Mouse (Mus musculus) forebrain, embryonic 13.5 days (tissue): ENCODE measurements at regions not wholly inside any gene's neighbourhood (a gene's known extent, or its start where the extent isn't known, plus 50 kb on each side); places are given as distances from the start of the nearest gene placed in this dataset.
A peak's percentile ranks its signal among the peaks of the same experiment; 100 is the strongest.

ENCODE experiments used
- ATAC-seq: fragments of 200-750 bp; cut with Nextera tagmentation; 2 replicates; pipeline ENCODE4 v1.8.0; 2017
- H3K27ac ChIP-seq: fragments of 300-500 bp; sonication (generic); 2 replicates; pipeline ENCODE4 v1.5.1; 2015; ENCODE audit warnings: inconsistent platforms, mild to moderate bottlenecking, moderate library complexity
- H3K27me3 ChIP-seq: fragments of 300-500 bp; sonication (generic); 2 replicates; pipeline ENCODE4 v1.6.1; 2015; ENCODE audit warnings: mild to moderate bottlenecking, inconsistent platforms
- H3K36me3 ChIP-seq: fragments of 300-500 bp; sonication (generic); 2 replicates; pipeline ENCODE4 v1.6.1; 2015; ENCODE audit warnings: mild to moderate bottlenecking, inconsistent platforms; ENCODE audit not compliant: poor library complexity, severe bottlenecking
- H3K4me1 ChIP-seq: fragments of 300-500 bp; sonication (generic); 2 replicates; pipeline ENCODE4 v1.6.1; 2015; ENCODE audit warnings: inconsistent platforms
- H3K4me2 ChIP-seq: fragments of 300-500 bp; sonication (generic); 2 replicates; pipeline ENCODE4 v1.6.1; 2015; ENCODE audit warnings: inconsistent platforms, mild to moderate bottlenecking, moderate library complexity
- H3K4me3 ChIP-seq: fragments of 300-500 bp; sonication (generic); 2 replicates; pipeline ENCODE4 v1.5.1; 2015; ENCODE audit warnings: mild to moderate bottlenecking, inconsistent platforms
- H3K9ac ChIP-seq: fragments of 300-500 bp; sonication (generic); 2 replicates; pipeline ENCODE4 v1.6.1; 2015; ENCODE audit warnings: mild to moderate bottlenecking, inconsistent platforms
- H3K9me3 ChIP-seq: fragments of 300-500 bp; sonication (generic); replicated peaks from 2 replicates; pipeline ENCODE4 v1.6.1; 2016; ENCODE audit warnings: inconsistent platforms
- WGBS: fragments of 180-500 bp; shearing (Covaris S2); methylation state at CpG from one replicate; pipeline ENCODE4 v1.1.7; 2015; 5-methylcytosine and 5-hydroxymethylcytosine counted together

DNA sequence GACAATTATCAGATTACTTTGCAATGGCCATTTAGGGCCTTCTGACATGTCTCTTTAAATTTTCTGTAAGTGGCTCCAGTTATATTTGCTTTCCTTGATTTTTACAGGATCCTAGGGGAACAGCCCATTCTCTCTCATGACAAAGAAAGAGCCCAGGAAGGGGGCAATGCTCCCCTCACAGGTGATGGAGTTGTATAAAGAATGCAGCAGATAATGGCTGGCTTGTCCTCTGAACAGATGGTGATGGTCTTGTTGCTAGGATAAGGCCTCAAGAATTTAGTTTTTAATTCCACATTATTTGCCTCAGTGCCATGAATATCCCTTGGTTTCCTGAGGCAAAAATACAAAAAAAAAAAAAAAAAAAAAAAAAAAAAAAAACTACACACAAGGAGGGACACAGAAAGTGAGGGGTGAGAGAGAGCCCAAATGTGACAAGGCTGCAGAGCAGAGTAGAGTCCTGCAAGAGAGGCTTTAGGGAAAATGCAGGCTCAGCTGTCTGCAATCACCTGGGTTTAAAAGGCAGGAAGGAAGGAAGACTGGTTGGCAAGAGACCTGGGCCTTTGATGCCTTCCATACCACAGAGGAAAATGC lies 272.8 kb upstream of the Zeb2 start:
- Histone ChIP-seq H3K9me3 (no peaks in the 10 kb centered on the region), H3K9ac (no peak overlapping the region), H3K4me2 (no peak overlapping the region), H3K27ac (no peak overlapping the region), H3K4me1 (0 out of 2 replicates have a peak, but pooled peaks cover 5% of the 10 kb centered on the region), H3K36me3 (no peaks in the 10 kb centered on the region), H3K4me3 (no peak overlapping the region), H3K27me3 (no peaks in the 10 kb centered on the region)
- no peak for ATAC-seq

- ATAC-seq, result no peak
- H3K4me3 ChIP-seq, result no peak overlapping the region
- H3K4me2 ChIP-seq, result no peak overlapping the region
- H3K9ac ChIP-seq, result no peak overlapping the region
- H3K27ac ChIP-seq, result no peak overlapping the region
- 95% methylated on average over 4 of the region's 4 CpGs for WGBS
- H3K4me1 ChIP-seq, result peaks cover 7% of the 10 kb centered on the region; the same call in 1 of the 2 replicates
- no peaks in the 10 kb centered on the region for H3K36me3 ChIP-seq
- H3K9me3 ChIP-seq, result no peaks in the 10 kb centered on the region
- no peaks in the 10 kb centered on the region for H3K27me3 ChIP-seq
These were observed 254.1 kb upstream of the Zeb2 start for GRCm38 (mm10) chr2:45371268-45371667.

DNA sequence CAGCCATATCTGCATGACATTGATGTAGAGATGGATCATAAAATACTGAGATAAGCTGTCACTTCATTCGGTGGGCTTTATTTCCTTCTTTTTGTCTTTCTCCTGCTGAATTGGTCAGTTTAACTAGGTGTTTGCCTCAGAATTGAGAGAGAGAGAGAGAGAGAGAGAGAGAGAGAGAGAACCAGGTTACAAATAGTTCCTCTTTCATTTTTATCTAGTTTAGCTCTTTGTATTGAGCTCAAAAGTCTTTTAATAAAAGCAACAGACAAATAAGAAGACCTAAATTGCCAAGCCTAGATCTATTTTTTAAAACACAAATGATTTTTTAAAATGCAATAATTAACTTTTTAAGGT lies 253.4 kb upstream of the Zeb2 start:
- H3K9ac ChIP-seq, result no peak overlapping the region
- no peak overlapping the region for H3K27ac ChIP-seq
- no peak overlapping the region for H3K4me2 ChIP-seq
- ATAC-seq, result no peak
- H3K4me1 ChIP-seq, result peaks cover 7% of the 10 kb centered on the region; the same call in 1 of the 2 replicates
- H3K27me3 ChIP-seq, result no peaks in the 10 kb centered on the region
- 84% methylated on average over 1 of the region's 1 CpGs for WGBS
- no peaks in the 10 kb centered on the region for H3K36me3 ChIP-seq
- H3K9me3 ChIP-seq, result no peaks in the 10 kb centered on the region
- H3K4me3 ChIP-seq, result no peak overlapping the region

DNA sequence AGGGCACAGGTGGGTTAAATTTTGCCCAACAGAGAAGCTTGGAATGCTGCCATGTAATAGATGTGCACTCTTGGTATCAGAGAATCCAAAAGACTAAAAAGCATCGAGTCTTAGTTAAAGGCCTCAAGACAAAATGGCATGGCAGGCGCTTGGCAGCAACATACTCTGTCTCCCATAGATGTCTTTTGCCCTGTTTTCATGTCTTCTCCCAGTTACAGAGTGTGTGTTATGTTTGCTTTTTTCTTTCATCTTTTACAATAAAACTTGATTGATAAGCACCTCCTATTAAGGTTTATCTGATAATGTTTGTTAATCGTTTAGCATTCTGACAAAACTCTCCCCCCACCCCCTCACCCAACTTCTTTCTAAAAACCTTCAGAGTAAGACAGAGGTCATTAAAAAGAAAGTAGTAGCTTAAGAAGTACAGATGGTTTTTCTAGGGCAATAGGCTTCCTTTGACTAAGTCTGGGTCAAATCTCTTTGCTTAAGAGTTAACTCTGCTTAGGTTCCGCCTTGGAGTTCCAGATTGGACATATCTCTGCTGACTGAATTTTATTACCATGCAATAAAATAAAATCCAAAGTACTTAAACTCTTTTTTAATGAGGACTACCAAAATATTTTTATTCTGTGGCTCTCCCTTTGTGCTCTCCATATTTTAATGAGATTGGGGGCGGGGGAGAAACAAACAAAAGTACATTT lies 252.9 kb upstream of the Zeb2 start:
- Histone ChIP-seq H3K4me2 (no peak overlapping the region), H3K9me3 (no peaks in the 10 kb centered on the region), H3K4me1 (peaks cover 7% of the 10 kb centered on the region; the same call in 1 of the 2 replicates), H3K9ac (no peak overlapping the region), H3K27ac (0 out of 2 replicates have a peak overlapping the region, but pooled peaks have one; percentile 0), H3K36me3 (no peaks in the 10 kb centered on the region), H3K4me3 (no peak overlapping the region), H3K27me3 (no peaks in the 10 kb centered on the region)
- no peak for ATAC-seq
- WGBS, result 83% methylated on average over 5 of the region's 5 CpGs

DNA sequence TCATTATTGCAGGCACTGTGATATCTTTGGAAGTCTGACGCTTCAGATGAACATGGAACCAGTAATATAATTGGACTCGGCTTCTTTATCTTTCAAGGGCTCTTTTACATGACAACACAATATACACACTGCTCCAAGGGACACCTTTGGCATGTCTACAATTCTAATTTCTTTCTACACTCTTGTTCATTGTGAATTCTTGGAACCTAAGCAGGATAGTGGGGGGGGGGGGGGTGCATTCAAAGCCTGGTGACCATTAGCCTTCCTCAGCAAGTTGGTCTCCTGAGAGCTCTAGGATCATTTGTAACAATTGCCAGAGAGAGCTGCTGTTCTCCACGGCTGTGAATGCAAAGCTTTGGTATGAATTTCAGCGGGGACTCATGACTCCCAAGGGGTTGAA lies 252.2 kb upstream of the Zeb2 start:
- Histone ChIP-seq H3K36me3 (no peaks in the 10 kb centered on the region), H3K4me2 (no peak overlapping the region), H3K4me3 (no peak overlapping the region), H3K9ac (no peak overlapping the region), H3K27ac (0 out of 2 replicates have a peak overlapping the region, but pooled peaks have one; percentile 0), H3K27me3 (no peaks in the 10 kb centered on the region), H3K9me3 (no peaks in the 10 kb centered on the region), H3K4me1 (peaks cover 7% of the 10 kb centered on the region; the same call in 1 of the 2 replicates)
- WGBS, result 55% methylated on average over 4 of the region's 4 CpGs
- ATAC-seq, result 0 out of 2 replicates have a peak, but pooled peaks have one; percentile 36

DNA sequence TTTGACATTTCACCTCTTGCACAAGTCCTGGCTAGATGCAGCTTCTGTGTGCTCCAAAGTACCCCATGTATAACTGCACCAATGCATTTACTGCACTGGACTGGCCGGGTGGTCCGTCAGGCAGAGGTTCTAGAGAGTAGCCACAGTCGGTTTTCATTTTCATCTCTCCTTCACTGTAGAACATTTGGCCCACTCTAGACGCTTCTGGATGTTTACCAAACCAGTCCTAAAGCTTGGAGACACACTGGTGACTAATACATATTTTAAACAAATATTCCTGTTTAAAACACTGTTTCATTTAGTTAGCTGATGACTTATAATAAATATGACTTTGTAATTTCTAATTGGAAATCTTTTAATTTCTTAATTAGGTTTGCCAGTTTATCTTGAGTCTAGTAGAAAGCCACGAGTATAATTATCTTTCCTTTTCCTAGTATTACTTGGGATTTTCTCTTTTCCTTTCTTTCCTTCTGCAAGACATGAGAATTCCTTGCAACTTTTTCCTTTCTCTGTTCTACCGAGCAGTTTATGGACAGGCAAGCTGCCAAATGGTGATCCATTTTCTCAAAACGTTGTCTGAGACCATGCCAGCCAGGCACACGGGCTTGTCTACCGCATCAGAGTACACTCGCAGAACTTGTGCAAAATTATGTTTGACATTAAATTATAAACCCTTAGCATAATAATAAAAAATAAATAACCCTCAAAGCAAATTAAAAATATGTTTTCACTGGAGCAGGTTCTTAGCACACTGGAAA lies 250.4 kb upstream of the Zeb2 start:
- Histone ChIP-seq H3K9me3 (no peaks in the 10 kb centered on the region), H3K27me3 (no peaks in the 10 kb centered on the region), H3K4me2 (no peak overlapping the region), H3K9ac (no peak overlapping the region), H3K36me3 (no peaks in the 10 kb centered on the region), H3K4me3 (no peak overlapping the region), H3K4me1 (peaks cover 7% of the 10 kb centered on the region; the same call in 1 of the 2 replicates), H3K27ac (no peak overlapping the region)
- ATAC-seq, result no peak
- WGBS, result 79% methylated on average over 10 of the region's 10 CpGs

DNA sequence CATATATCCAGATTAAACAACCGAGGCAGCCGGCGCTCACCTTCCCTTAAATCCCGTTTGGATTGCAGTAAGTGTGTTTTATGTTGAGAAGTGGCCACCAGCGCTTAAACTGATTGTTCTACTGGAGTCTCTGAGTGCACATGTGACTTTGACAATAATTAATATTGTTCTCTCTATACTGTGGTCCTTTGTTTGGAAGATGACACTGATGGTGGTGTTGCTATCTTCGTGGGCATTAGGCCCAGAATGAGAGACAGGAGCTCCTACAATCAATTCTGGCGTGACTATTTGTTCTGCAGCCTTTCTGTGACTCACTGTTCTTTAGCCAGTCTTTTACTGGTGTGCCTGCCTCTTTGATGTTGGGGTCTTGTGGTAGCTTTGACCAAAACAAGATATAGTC lies 240.1 kb upstream of the Zeb2 start:
- no peaks in the 10 kb centered on the region for H3K9me3 ChIP-seq
- peak overlapping the region; percentile 46 for H3K4me2 ChIP-seq
- peak; percentile 8; the same call in 1 of the 2 replicates for ATAC-seq
- no peak overlapping the region for H3K27ac ChIP-seq
- peaks cover 20% of the 10 kb centered on the region for H3K4me1 ChIP-seq
- no peaks in the 10 kb centered on the region for H3K27me3 ChIP-seq
- H3K4me3 ChIP-seq, result no peak overlapping the region
- 28% methylated on average over 7 of the region's 7 CpGs for WGBS
- H3K9ac ChIP-seq, result no peak overlapping the region
- H3K36me3 ChIP-seq, result no peaks in the 10 kb centered on the region

- Histone ChIP-seq H3K9me3 (no peaks in the 10 kb centered on the region), H3K4me3 (no peak overlapping the region), H3K4me1 (peaks cover 20% of the 10 kb centered on the region), H3K27ac (no peak overlapping the region), H3K36me3 (no peaks in the 10 kb centered on the region), H3K27me3 (no peaks in the 10 kb centered on the region), H3K9ac (no peak overlapping the region), H3K4me2 (peak overlapping the region; percentile 46)
- 14% methylated on average over 8 of the region's 8 CpGs for WGBS
- peak; percentile 89 for ATAC-seq
These were observed 239.5 kb upstream of the Zeb2 start for GRCm38 (mm10) chr2:45356558-45357170.

GRCm38 (mm10) chr2:45356021-45356420 lies 238.8 kb upstream of the Zeb2 start:
- H3K4me1 ChIP-seq, result peaks cover 20% of the 10 kb centered on the region
- 37% methylated on average over 12 of the region's 12 CpGs for WGBS
- H3K36me3 ChIP-seq, result no peaks in the 10 kb centered on the region
- H3K27ac ChIP-seq, result no peak overlapping the region
- no peaks in the 10 kb centered on the region for H3K9me3 ChIP-seq
- 0 out of 2 replicates have a peak overlapping the region, but pooled peaks have one; percentile 2 for H3K4me3 ChIP-seq
- ATAC-seq, result peak; percentile 51
- H3K27me3 ChIP-seq, result no peaks in the 10 kb centered on the region
- H3K9ac ChIP-seq, result no peak overlapping the region
- H3K4me2 ChIP-seq, result peak overlapping the region; percentile 46

GRCm38 (mm10) chr2:45351529-45352133 lies 234.4 kb upstream of the Zeb2 start:
- 89% methylated on average over 1 of the region's 1 CpGs for WGBS

DNA sequence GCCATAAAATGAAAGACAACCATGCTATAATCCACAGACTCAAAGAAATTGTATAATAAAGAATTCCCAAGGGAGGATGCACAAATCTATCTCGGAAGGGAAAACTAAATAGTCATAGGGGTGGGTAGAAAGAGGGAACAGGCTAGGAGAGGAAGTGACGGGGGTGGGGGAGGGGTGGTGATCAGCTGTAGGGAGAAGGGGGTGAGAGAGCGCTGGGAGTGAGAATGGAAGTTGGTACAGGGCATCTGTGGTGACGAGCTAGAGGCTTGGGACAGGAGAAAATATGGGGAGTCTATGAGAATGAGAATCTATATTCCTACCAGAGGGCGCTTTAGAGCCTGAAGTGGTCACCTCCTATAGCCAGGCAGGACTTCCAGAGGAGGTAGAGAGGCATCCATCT lies 229.2 kb upstream of the Zeb2 start:
- Histone ChIP-seq H3K36me3 (no peaks in the 10 kb centered on the region), H3K4me3 (no peak overlapping the region), H3K27ac (no peak overlapping the region), H3K27me3 (no peaks in the 10 kb centered on the region), H3K4me2 (no peak overlapping the region), H3K9me3 (no peaks in the 10 kb centered on the region), H3K9ac (no peak overlapping the region), H3K4me1 (no peaks in the 10 kb centered on the region)
- WGBS, result 91% methylated on average over 5 of the region's 5 CpGs
- no peak for ATAC-seq

More at GRCm38 (mm10) chr2:45351529-45352133, 234.4 kb upstream of the Zeb2 start:
- Histone ChIP-seq H3K9ac (no peak overlapping the region), H3K27ac (no peak overlapping the region), H3K4me2 (no peak overlapping the region), H3K4me1 (peaks cover 6% of the 10 kb centered on the region; the same call in 1 of the 2 replicates), H3K27me3 (no peaks in the 10 kb centered on the region), H3K9me3 (no peaks in the 10 kb centered on the region), H3K4me3 (no peak overlapping the region), H3K36me3 (no peaks in the 10 kb centered on the region)
- ATAC-seq, result no peak
